Mouse (Mus musculus) activated CD4-positive, CD25-positive, alpha-beta regulatory T cell, adult 4 months (primary cell): ENCODE data around the gene Prn. TPM values are rescaled to one million over a fixed set of nuclear protein-coding genes. Genes with fewer than 3 reads are reported as not detected.

Experiments
- ATAC-seq: one replicate; pipeline ENCODE4 v1.8.0; 2017
- polyA plus RNA-seq, 2 experiments: library from polyadenylated mRNA; unstranded; fragments of 100-300 nt; shearing (Covaris generic); gene quantifications; one replicate each; pipeline ENCODE4 v1.2.1; 2017

Gene Prn
- polyA plus RNA-seq, 2 experiments from 2014 or later: not detected

- ATAC-seq: no peak
These were observed 86.6 kb downstream of the Prn start for GRCm38 (mm10) chr2:131996369-131996768.

DNA sequence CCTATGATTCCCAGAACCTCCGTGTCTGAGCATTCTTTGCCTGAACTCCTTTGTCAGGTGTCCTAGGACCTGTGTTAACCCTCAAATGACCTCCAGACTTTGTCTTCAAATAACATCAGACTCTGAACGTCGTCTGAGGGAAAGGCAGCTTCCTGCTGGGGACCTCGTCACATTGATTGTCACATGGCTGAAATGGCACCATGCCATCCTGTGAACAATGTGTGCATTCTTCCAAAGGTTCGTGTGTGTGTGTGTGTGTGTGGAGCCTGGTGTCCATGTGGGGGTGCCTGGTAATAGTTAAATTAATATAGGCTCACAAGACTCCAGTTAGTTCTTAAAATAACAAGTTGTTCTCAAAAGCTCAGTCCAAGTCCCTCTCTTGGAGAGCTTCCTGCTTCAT is 87.6 kb downstream of the Prn start:
- ATAC-seq: no peak

DNA sequence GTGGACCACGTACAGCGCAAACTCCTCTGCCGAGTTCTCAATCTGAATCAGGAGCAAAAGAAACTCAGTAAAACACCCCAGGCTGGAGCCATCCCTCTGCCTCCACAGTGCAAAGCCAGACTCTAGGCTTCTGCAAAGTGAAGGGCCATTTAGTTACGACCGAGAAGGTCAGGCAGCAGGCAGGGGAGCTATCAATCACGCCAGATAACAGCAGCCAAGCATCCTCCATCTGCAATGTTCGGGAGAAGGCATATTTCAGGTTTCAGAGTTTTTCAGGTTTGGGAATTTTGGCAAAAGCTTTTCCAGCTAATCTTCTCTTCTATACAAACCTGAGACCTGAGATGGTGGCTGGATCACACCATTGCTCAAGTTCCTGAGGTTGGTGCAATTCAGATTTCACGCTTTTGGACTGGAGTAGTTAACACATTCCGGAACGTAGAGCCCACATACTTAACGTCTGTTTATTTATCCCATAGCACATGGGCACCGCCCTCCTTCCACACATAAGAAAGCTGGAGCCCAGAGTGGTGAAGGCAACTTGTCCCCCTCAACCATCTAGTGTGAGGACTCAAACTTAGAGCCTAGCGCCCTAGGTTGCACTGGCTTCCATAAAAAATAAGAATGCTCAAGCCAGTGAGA is 92.1 kb downstream of the Prn start:
- ATAC-seq: no peak

DNA sequence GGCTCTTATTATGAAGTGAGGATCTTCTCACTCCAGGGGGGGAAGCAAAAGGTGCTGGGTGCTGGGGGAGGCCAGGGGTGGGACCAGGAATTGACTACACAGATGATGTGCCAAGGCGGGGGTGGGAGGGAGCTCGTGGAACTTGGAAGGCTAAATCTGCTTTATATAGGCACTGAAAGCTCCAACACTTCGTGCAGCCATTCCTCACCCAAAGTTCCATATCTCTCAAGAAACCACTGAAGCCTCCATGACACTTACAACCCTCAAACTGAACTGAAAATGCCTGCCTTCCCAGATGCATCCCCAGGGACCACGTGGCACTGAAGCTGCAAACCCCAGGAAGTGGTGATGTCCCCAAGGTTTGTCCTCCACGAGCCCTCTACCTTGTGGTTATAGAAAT is 94.2 kb downstream of the Prn start:
- ATAC-seq: no peak

DNA sequence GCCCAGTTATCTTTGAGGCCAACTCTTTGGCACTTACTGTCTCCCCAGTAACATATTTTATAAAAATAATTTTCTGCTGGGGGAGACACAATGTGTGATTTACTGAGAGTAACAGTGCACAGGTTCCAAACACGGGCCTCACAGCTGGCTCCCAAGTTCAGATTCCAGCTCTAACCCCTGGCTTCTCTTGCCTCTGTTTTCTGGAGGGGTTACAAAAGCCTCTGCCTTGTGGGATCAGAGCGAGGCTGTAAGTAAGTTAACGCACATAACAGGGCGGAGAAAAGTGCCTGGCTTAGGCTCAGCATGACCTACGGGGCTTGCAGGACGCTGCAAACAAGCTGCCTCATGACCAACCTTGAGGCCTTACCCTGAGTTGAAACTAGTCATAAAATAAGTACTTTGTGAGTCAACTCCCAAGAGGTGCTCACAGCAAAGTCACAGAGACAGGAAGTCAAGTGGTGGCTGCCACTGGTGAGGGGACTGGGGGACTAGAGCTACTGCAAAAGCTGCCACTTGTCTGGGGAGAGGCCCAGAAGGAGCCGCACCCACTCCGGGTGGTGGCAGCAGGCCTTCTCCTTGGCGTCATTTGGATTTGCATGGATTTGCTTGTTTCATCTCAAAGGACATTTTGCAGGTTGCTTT is 94.9 kb downstream of the Prn start:
- ATAC-seq: peak; percentile 95

DNA sequence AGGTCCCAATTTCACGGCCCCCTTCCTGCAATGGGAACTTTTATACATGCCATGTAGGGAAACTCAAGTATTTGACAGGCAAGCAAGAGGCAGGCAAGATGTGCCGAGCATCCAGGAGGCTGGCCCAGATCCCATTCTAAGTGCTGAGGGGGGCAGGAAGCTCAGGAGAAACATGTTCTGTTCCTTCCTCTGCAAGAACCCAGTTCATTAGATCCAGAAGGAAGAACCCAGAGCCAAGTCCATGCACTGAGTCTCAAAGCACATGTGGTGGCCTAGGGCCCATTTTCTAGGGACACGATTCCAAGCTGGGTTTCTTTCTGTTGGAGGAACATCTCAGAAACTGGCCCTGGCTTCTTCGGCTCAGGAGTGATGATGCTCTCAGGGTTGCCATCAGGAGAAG is 95.7 kb downstream of the Prn start:
- ATAC-seq: no peak

Other genes with a start within 250 kb of the Prn start
- gene Erv3, start 50.2 kb upstream of the Prn start, polyA plus RNA-seq: not detected
- 10 to 100 TPM in 1 of 2 experiments, 1 to 10 TPM in 1; 7.7 to 12.0 TPM for gene Prnp, start within 50 bp of the Prn start, polyA plus RNA-seq
- under 1 TPM; 0.11 to 0.36 TPM for gene Prnd, start 40.9 kb downstream of the Prn start, polyA plus RNA-seq
- 10 to 100 TPM; 59.8 to 83.1 TPM for gene Rassf2, start 120.3 kb downstream of the Prn start, polyA plus RNA-seq
- gene Slc23a2, start 235.2 kb downstream of the Prn start, polyA plus RNA-seq: 10 to 100 TPM in 1 of 2 experiments, 1 to 10 TPM in 1; 9.8 to 11.1 TPM